Mouse (Mus musculus): ENCODE data around the gene Grin2d. TPM values are rescaled to one million over a fixed set of nuclear protein-coding genes. Genes with fewer than 3 reads are reported as not detected.
A peak's percentile ranks its signal among the peaks of the same experiment; 100 is the strongest.

The Grin2d gene
- polyA plus RNA-seq, 1 experiment from 2014 or later = 0.50 TPM

GRCm38 (mm10) chr7:45815323-45815983, 62.7 kb downstream of the Grin2d start:
- Histone ChIP-seq H3K4me1 (peaks cover 24% of the 10 kb centered on the region), H3K36me3 (peaks cover 25% of the 10 kb centered on the region), H3K4me2 (peak overlapping the region; percentile 58; the same call in 1 of the 2 replicates), H3K27me3 (no peaks in the 10 kb centered on the region), H3K4me3 (0 out of 2 replicates have a peak overlapping the region, but pooled peaks have one; percentile 90), H3K9ac (no peak overlapping the region), H3K27ac (0 out of 2 replicates have a peak overlapping the region, but pooled peaks have one; percentile 24), H3K9me3 (no peaks in the 10 kb centered on the region)
- WGBS = 66% methylated on average over 10 of the region's 10 CpGs
- no peak for ATAC-seq (ENCODE audit: borderline replicate concordance, extremely low read depth, low FRiP score, low TSS enrichment)

GRCm38 (mm10) chr7:45814841-45815240, 63.3 kb downstream of the Grin2d start:
- 0 out of 2 replicates have a peak overlapping the region, but pooled peaks have one; percentile 24 for H3K27ac ChIP-seq
- peaks cover 22% of the 10 kb centered on the region for H3K4me1 ChIP-seq
- peak overlapping the region; percentile 58 for H3K4me2 ChIP-seq
- peak overlapping the region; percentile 90 for H3K4me3 ChIP-seq
- no peaks in the 10 kb centered on the region for H3K27me3 ChIP-seq
- WGBS = 3% methylated on average over 5 of the region's 5 CpGs
- H3K9me3 ChIP-seq = no peaks in the 10 kb centered on the region
- H3K9ac ChIP-seq = no peak overlapping the region
- ATAC-seq (ENCODE audit: borderline replicate concordance, extremely low read depth, low FRiP score, low TSS enrichment) = no peak
- peaks cover 31% of the 10 kb centered on the region for H3K36me3 ChIP-seq

- Histone ChIP-seq H3K9me3 (no peaks in the 10 kb centered on the region), H3K27ac (peak within 1 kb of the TSS; percentile 100), H3K4me1 (peaks cover 21% of the 10 kb centered on the region), H3K4me2 (peak within 1 kb of the TSS; percentile 72), H3K9ac (peak within 1 kb of the TSS; percentile 100), H3K36me3 (peaks cover 39% of the 10 kb centered on the region), H3K4me3 (peak within 1 kb of the TSS; percentile 90), H3K27me3 (no peaks in the 10 kb centered on the region)
- WGBS = under 1% methylated on average over 92 of the region's 92 CpGs
- peak; percentile 99 for ATAC-seq (ENCODE audit: borderline replicate concordance, extremely low read depth, low FRiP score, low TSS enrichment)
These were observed 64.1 kb downstream of the Grin2d start, which contains the start of gene Cyth2 for GRCm38 (mm10) chr7:45813787-45814779. TSS of gene Cyth2 (minus strand) at chr7:45814581.

- Histone ChIP-seq H3K36me3 (peaks cover 50% of the 10 kb centered on the region), H3K9ac (peak overlapping the region; percentile 100), H3K27ac (no peak overlapping the region), H3K9me3 (no peaks in the 10 kb centered on the region), H3K4me2 (peak overlapping the region; percentile 72), H3K27me3 (no peaks in the 10 kb centered on the region), H3K4me3 (peak overlapping the region; percentile 90), H3K4me1 (peaks cover 21% of the 10 kb centered on the region)
- ATAC-seq (ENCODE audit: borderline replicate concordance, extremely low read depth, low FRiP score, low TSS enrichment) = no peak
- 79% methylated on average over 8 of the region's 8 CpGs for WGBS
These were observed 65.3 kb downstream of the Grin2d start for GRCm38 (mm10) chr7:45812921-45813320.

DNA sequence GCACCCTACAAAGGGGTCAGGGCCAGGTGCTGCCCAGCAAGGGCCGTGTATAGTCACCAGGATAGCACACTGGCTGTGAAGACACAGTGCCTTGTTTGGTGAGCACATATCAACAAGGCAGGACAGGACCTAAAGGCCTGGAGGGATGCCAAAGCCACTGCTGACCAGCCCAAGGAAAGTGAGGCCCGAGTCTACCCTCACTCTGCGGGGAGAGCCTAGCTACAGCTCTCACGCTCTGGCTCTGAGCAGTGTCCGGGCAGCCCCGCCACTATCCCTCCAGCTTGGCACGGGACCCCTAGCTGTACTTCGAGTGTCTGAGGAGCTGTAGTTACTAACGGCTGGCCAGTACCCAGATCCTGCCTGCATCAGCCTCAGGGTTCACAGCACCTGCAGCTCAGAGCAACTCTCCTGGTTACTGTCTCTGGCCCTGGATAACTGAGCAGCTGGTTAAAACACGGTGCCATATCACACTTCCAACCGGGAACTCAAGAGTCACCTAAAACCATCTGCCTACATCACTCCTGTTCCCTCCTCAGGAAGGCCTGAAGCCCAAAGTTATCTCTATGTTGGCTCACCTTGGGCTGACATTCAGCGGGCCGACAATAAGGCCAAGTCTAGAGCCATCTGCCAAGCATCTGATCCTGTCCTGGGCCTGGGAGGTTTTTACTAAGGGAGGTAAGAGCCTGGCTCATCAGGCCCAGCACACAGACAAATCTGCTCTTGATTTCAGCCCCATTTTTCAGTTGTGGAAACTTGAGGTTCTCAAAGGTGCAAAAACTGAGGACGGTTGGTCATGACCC, 68.7 kb downstream of the Grin2d start:
- H3K36me3 ChIP-seq = peaks cover 65% of the 10 kb centered on the region
- WGBS = 80% methylated on average over 14 of the region's 14 CpGs
- no peak overlapping the region for H3K9ac ChIP-seq
- no peak overlapping the region for H3K4me3 ChIP-seq
- H3K4me2 ChIP-seq = no peak overlapping the region
- ATAC-seq (ENCODE audit: borderline replicate concordance, extremely low read depth, low FRiP score, low TSS enrichment) = no peak
- no peak overlapping the region for H3K27ac ChIP-seq
- H3K4me1 ChIP-seq = peaks cover 12% of the 10 kb centered on the region
- H3K27me3 ChIP-seq = no peaks in the 10 kb centered on the region
- H3K9me3 ChIP-seq = no peaks in the 10 kb centered on the region

- Histone ChIP-seq H3K9ac (no peak overlapping the region), H3K4me2 (no peak overlapping the region), H3K9me3 (no peaks in the 10 kb centered on the region), H3K36me3 (peaks cover 65% of the 10 kb centered on the region), H3K27me3 (no peaks in the 10 kb centered on the region), H3K27ac (no peak overlapping the region), H3K4me1 (peaks cover 12% of the 10 kb centered on the region), H3K4me3 (no peak overlapping the region)
- no peak for ATAC-seq (ENCODE audit: borderline replicate concordance, extremely low read depth, low FRiP score, low TSS enrichment)
- WGBS = 45% methylated on average over 11 of the region's 11 CpGs
These were observed 69.7 kb downstream of the Grin2d start for GRCm38 (mm10) chr7:45808471-45808870.

DNA sequence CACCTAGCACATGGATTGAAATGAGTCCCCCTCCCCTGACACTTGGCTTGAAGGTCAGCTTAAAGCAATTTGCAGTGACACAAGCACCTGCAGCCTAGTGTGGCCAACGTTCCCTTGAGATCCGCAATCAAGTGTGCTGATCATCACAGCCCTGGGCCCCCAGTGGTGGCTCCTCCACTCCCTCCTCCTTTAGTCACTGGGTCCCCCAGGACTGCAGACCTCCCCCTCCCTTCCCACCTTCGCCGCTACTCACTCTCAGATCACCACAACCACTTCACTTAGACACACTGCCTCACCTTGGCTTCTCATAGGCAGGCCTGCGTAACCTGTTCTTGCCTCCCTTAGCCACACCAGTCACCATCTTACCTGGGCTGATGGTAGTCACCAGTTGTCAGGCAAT, 72.2 kb downstream of the Grin2d start:
- H3K9ac ChIP-seq = no peak overlapping the region
- H3K9me3 ChIP-seq = no peaks in the 10 kb centered on the region
- H3K4me3 ChIP-seq = no peak overlapping the region
- peaks cover 3% of the 10 kb centered on the region for H3K4me1 ChIP-seq
- no peak overlapping the region for H3K4me2 ChIP-seq
- no peak for ATAC-seq (ENCODE audit: borderline replicate concordance, extremely low read depth, low FRiP score, low TSS enrichment)
- H3K36me3 ChIP-seq = peaks cover 45% of the 10 kb centered on the region
- H3K27ac ChIP-seq = no peak overlapping the region
- 51% methylated on average over 5 of the region's 5 CpGs for WGBS
- no peaks in the 10 kb centered on the region for H3K27me3 ChIP-seq

- Histone ChIP-seq H3K4me2 (no peak overlapping the region), H3K27ac (no peak overlapping the region), H3K9ac (no peak overlapping the region), H3K36me3 (peaks cover 11% of the 10 kb centered on the region), H3K9me3 (no peaks in the 10 kb centered on the region), H3K27me3 (peaks cover 29% of the 10 kb centered on the region), H3K4me3 (no peak overlapping the region), H3K4me1 (peaks cover 26% of the 10 kb centered on the region)
- 88% methylated on average over 6 of the region's 6 CpGs for WGBS
- ATAC-seq (ENCODE audit: borderline replicate concordance, extremely low read depth, low FRiP score, low TSS enrichment) = no peak
These were observed 75.6 kb downstream of the Grin2d start for GRCm38 (mm10) chr7:45802551-45802950.

GRCm38 (mm10) chr7:45801348-45801747, 76.8 kb downstream of the Grin2d start:
- ATAC-seq (ENCODE audit: borderline replicate concordance, extremely low read depth, low FRiP score, low TSS enrichment) = peak; percentile 46; the same call in 1 of the 2 replicates
- no peaks in the 10 kb centered on the region for H3K9me3 ChIP-seq
- peaks cover 38% of the 10 kb centered on the region for H3K27me3 ChIP-seq
- H3K4me3 ChIP-seq = peak overlapping the region; percentile 34
- H3K4me1 ChIP-seq = peaks cover 27% of the 10 kb centered on the region
- H3K36me3 ChIP-seq = no peaks in the 10 kb centered on the region
- WGBS = 2% methylated on average over 12 of the region's 12 CpGs
- peak overlapping the region; percentile 64 for H3K4me2 ChIP-seq
- H3K27ac ChIP-seq = peak overlapping the region; percentile 50; the same call in 1 of the 2 replicates
- no peak overlapping the region for H3K9ac ChIP-seq

- Histone ChIP-seq H3K27ac (peak overlapping the region; percentile 54; the same call in 1 of the 2 replicates), H3K36me3 (no peaks in the 10 kb centered on the region), H3K9ac (no peak overlapping the region), H3K9me3 (no peaks in the 10 kb centered on the region), H3K4me3 (peak overlapping the region; percentile 34), H3K27me3 (peaks cover 38% of the 10 kb centered on the region), H3K4me2 (peak overlapping the region; percentile 64), H3K4me1 (peaks cover 27% of the 10 kb centered on the region)
- 13% methylated on average over 23 of the region's 25 CpGs for WGBS
- ATAC-seq (ENCODE audit: borderline replicate concordance, extremely low read depth, low FRiP score, low TSS enrichment) = peak; percentile 73
These were observed 77.5 kb downstream of the Grin2d start for GRCm38 (mm10) chr7:45800546-45801204.

DNA sequence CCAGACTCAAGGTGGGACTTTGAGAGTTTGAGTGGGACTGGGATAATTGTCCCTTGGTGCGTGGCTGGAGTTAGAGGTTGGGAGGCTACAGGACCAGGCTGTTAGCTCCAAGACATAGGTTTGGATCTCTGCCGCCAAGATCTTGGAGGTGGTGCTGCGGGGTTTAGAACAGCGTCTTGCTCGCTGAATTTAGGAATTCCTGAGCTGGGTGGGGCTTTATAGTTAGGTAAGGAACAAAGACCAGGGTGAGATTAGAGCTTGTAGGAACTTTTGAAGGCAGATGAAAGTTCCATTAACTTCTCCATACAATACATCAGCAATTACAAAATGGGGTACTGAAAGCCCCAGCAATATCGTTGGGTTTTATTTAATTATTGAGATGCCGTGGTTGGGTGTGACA, 78.2 kb downstream of the Grin2d start:
- Histone ChIP-seq H3K9me3 (no peaks in the 10 kb centered on the region), H3K9ac (no peak overlapping the region), H3K27ac (peak overlapping the region; percentile 54; the same call in 1 of the 2 replicates), H3K4me1 (peaks cover 27% of the 10 kb centered on the region), H3K27me3 (peaks cover 38% of the 10 kb centered on the region), H3K4me3 (peak overlapping the region; percentile 34), H3K36me3 (no peaks in the 10 kb centered on the region), H3K4me2 (peak overlapping the region; percentile 64)
- no peak for ATAC-seq (ENCODE audit: borderline replicate concordance, extremely low read depth, low FRiP score, low TSS enrichment)
- WGBS = 34% methylated on average over 7 of the region's 7 CpGs

Measured in lung, embryonic 15.5 days (tissue).